Mouse (Mus musculus): ENCODE data around the gene Bud13.

DNA sequence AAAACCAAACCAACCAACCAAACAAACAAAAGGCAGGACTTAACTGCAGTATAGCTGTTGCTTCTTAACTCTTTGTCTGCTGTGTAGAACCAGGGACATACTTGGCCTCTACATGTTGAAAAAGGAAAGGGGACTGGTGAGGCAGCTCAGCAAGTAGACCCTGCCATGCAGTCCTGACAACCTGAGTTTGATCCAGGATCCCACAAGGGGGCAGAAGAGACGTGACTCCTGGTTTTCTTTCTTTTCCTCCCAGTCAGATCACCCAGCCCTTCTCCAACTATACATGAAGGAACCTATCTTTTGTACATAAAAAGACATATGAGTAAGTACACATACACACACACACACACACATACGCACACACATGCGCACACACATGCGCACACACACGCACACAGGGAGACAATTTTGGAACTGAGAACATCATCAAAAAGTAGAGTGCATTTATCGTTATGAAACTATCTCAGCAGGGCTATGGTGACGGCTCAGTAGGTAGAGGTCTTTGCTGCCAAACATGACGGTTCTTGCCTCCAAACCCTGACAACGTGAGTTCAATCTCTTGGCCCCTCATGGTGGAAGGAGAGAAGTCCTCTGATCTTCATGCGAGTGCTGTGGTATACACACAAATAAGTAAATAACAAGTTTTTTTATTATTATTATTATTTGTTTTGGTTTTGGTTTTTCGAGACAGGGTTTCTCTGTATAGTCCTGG is 44.0 kb downstream of the Bud13 start:
- TF ChIP-seq CTCF (IDR thresholded peaks at IDR 0.05; ENCODE audit: extremely low read depth, insufficient read length, insufficient replicate concordance, low read depth, low read length): no peak
- no peak for TF ChIP-seq POLR2A (IDR thresholded peaks at IDR 0.05; ENCODE audit: low read depth, low read length)

All from small intestine, adult 2 months (tissue).